Mouse (Mus musculus) kidney, adult 2 months (tissue): ENCODE data around the gene Thegl.

Source experiments
- CTCF ChIP-seq: fragments of 200-500 bp; conservative IDR thresholded peaks from 2 replicates; pipeline ENCODE4 v1.5.1; 2011; ENCODE audit warnings: low read depth, mild to moderate bottlenecking, control low read depth, low read length, moderate library complexity, mixed read lengths; ENCODE audit not compliant: insufficient read depth, insufficient read length
- POLR2A ChIP-seq: fragments of 200-500 bp; IDR thresholded peaks from one replicate; pipeline ENCODE4 v1.6.1; 2011; ENCODE audit warnings: low read depth, low read length, control low read depth

- TF ChIP-seq CTCF (no peak), POLR2A (no peak)
These were observed 84.9 kb downstream of the Thegl start for GRCm38 (mm10) chr5:77100691-77101090.
